Mouse (Mus musculus) spleen, adult 2 months (tissue): ENCODE results near the gene Pcif1.

ENCODE experiments used
- CTCF ChIP-seq: fragments of 200-500 bp; IDR thresholded peaks from 2 replicates; pipeline ENCODE4 v1.5.1; 2011; ENCODE audit warnings: mild to moderate bottlenecking, inconsistent platforms; ENCODE audit not compliant: insufficient read depth, insufficient read length, insufficient replicate concordance; ENCODE audit errors: extremely low read depth
- POLR2A ChIP-seq: fragments of 200-500 bp; IDR thresholded peaks from 2 replicates; pipeline ENCODE4 v1.6.1; 2011; ENCODE audit warnings: low read depth, low read length, inconsistent platforms

- TF ChIP-seq CTCF, result no peak
- no peak for TF ChIP-seq POLR2A
Measured at GRCm38 (mm10) chr2:164868491-164868890, 10.6 kb upstream of the Pcif1 start.
